In the genomic region with DNA sequence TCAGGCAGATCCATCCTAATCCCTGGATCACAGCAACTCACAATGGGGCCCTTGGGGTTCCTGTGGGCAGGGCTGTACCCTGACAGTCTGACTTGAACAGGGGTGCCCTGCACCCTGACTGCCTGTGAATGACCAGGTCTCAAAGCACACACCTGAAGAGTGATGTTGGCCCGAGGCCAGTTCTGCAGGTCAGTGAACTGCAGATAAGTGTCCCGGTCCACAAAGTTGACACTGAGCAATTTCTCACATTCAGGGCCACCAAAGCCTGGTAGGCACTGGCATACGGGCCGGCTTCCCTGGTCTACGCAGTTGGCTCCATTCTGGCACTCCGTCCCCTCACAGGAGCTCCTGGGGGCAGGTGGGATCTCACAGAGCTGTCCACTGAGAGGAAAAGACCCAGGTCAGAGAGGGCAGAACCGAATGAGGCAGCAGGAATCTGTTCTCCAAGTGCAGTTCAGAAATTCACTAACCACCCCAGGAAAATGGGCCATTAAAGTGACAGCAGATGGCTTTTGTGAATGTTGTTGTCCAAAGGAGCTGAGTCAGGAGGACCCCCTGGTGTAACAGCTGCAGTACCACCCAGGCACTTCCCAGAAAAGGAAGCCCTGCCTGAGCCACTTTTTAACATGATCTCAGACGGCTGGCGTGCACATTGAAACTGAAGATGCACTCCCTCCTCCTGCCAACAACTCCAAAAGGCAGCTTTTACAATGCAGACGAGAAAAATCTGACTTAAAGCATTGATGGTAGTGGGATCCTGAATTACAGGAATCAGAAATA, we compare ENCODE assay signal across 23 mouse cellular contexts. TPM values are rescaled to one million over a fixed set of nuclear protein-coding genes. Genes with fewer than 3 reads are reported as not detected.
DNase-seq lines count a peak whose midpoint lies in the region; ATAC-seq lines count a peak whose summit lies in the region.
"Had no signal": no experiment of that assay in that cellular context is flagged by ENCODE, and none has a peak within 500 bp of the region (broad histone marks: within the 10 kb centered on the region; RNA-seq: fewer than 3 reads in every experiment).

No protein-coding gene starts in this region.

- intact Hi-C loops in gastrocnemius, postnatal 14 days (cut with DNase I; ENCODE audit: low total_unique reads): no loop called here
- intact Hi-C loops in gastrocnemius, postnatal 36 days (cut with DNase I): no loop called here

- no peaks in the 10 kb centered on the region for H3K27me3 ChIP-seq in liver, embryonic 16.5 days (ENCODE audit: control insufficient read depth, insufficient read depth, low read depth, low read length)
- H3K27me3 ChIP-seq in liver, embryonic 12.5 days (replicated peaks): no peaks in the 10 kb centered on the region
- no peaks in the 10 kb centered on the region for H3K27me3 ChIP-seq in stomach, embryonic 16.5 days (ENCODE audit: control insufficient read depth, insufficient read depth, low read length)
- H3K27me3 ChIP-seq: embryonic facial prominence, embryonic 15.5 days; hindbrain, embryonic 13.5 days; neural tube, embryonic 15.5 days had no signal

- no peak overlapping the region for H3K9ac ChIP-seq in liver, embryonic 16.5 days (ENCODE audit: low read depth, low read length)
- H3K9ac ChIP-seq in liver, embryonic 12.5 days: no peak overlapping the region
- H3K9ac ChIP-seq in stomach, embryonic 16.5 days (ENCODE audit: low read length): no peak overlapping the region
- H3K9ac ChIP-seq: embryonic facial prominence, embryonic 15.5 days; heart, embryonic 12.5 days; hindbrain, embryonic 13.5 days; liver, embryonic 14.5 days; neural tube, embryonic 15.5 days had no signal

- peak; percentile 37; the same call in 1 of the 2 replicates for ATAC-seq in liver, embryonic 16.5 days (ENCODE audit: low read depth)
- ATAC-seq in liver, embryonic 12.5 days: no peak
- ATAC-seq in stomach, embryonic 16.5 days (ENCODE audit: insufficient read depth, low FRiP score): peak; percentile 44; the same call in 1 of the 2 replicates
- ATAC-seq: activated CD4-positive, CD25-positive, alpha-beta regulatory T cell, adult 4 months; inflammation-experienced regulatory T-cells, adult 6 months had no signal

- H3K4me1 ChIP-seq in liver, embryonic 16.5 days (ENCODE audit: control insufficient read depth, low read depth, low read length): no peaks in the 10 kb centered on the region
- H3K4me1 ChIP-seq in liver, embryonic 12.5 days: no peaks in the 10 kb centered on the region
- no peaks in the 10 kb centered on the region for H3K4me1 ChIP-seq in stomach, embryonic 16.5 days (ENCODE audit: control insufficient read depth, insufficient read depth, low read length)
- H3K4me1 ChIP-seq: embryonic facial prominence, embryonic 15.5 days; heart, embryonic 12.5 days; neural tube, embryonic 15.5 days had no signal

- H3K4me3 ChIP-seq in liver, embryonic 16.5 days (ENCODE audit: low read depth, low read length): no peak overlapping the region
- no peak overlapping the region for H3K4me3 ChIP-seq in liver, embryonic 12.5 days
- no peak overlapping the region for H3K4me3 ChIP-seq in stomach, embryonic 16.5 days (replicated peaks; ENCODE audit: low read length)
- H3K4me3 ChIP-seq: embryonic facial prominence, embryonic 15.5 days; heart, embryonic 12.5 days; hindbrain, embryonic 13.5 days; neural tube, embryonic 15.5 days had no signal

- H3K4me2 ChIP-seq in liver, embryonic 16.5 days (ENCODE audit: low read depth, low read length): no peak overlapping the region
- no peak overlapping the region for H3K4me2 ChIP-seq in liver, embryonic 12.5 days
- H3K4me2 ChIP-seq in stomach, embryonic 16.5 days (ENCODE audit: low read depth, low read length): no peak overlapping the region
- H3K4me2 ChIP-seq: embryonic facial prominence, embryonic 15.5 days; heart, embryonic 12.5 days; hindbrain, embryonic 13.5 days; neural tube, embryonic 15.5 days had no signal

- no peaks in the 10 kb centered on the region for H3K36me3 ChIP-seq in liver, embryonic 16.5 days (ENCODE audit: control insufficient read depth, insufficient read depth)
- no peaks in the 10 kb centered on the region for H3K36me3 ChIP-seq in liver, embryonic 12.5 days
- H3K36me3 ChIP-seq in stomach, embryonic 16.5 days (ENCODE audit: control insufficient read depth, insufficient read depth, low read length): no peaks in the 10 kb centered on the region
- H3K36me3 ChIP-seq: embryonic facial prominence, embryonic 15.5 days; heart, embryonic 12.5 days had no signal

- WGBS in liver, embryonic 16.5 days (ENCODE audit: insufficient replicate concordance): 65% methylated on average over 10 of the region's 10 CpGs
- 60% methylated on average over 10 of the region's 10 CpGs for WGBS in liver, embryonic 12.5 days (ENCODE audit: insufficient replicate concordance)
- WGBS in stomach, embryonic 16.5 days: 72% methylated on average over 10 of the region's 10 CpGs

- H3K9me3 ChIP-seq in liver, embryonic 16.5 days (replicated peaks; ENCODE audit: control insufficient read depth, low read length): no peaks in the 10 kb centered on the region
- H3K9me3 ChIP-seq in liver, embryonic 12.5 days (replicated peaks): 0 out of 2 replicates have a peak, but pooled peaks cover 3% of the 10 kb centered on the region
- no peaks in the 10 kb centered on the region for H3K9me3 ChIP-seq in stomach, embryonic 16.5 days (replicated peaks; ENCODE audit: control insufficient read depth, low read length)
- H3K9me3 ChIP-seq: embryonic facial prominence, embryonic 15.5 days; hindbrain, embryonic 13.5 days; neural tube, embryonic 15.5 days had no signal

- no peak overlapping the region for H3K27ac ChIP-seq in liver, embryonic 16.5 days (ENCODE audit: low read length)
- H3K27ac ChIP-seq in liver, embryonic 12.5 days: no peak overlapping the region
- H3K27ac ChIP-seq in stomach, embryonic 16.5 days (ENCODE audit: low read length): no peak overlapping the region
- H3K27ac ChIP-seq: embryonic facial prominence, embryonic 15.5 days; hindbrain, embryonic 13.5 days; liver, embryonic 14.5 days; neural tube, embryonic 15.5 days had no signal

- peak; percentile 35 for DNase-seq in gastrocnemius, postnatal 14 days
- no peak for DNase-seq in gastrocnemius, postnatal 36 days
- peak; percentile 21 for DNase-seq in ZHBTc4 (ENCODE audit: low read depth, low spot score)
- DNase-seq in natural killer cell, adult 2 months (ENCODE audit: low spot score in 2 of 2): no peak
- DNase-seq: adrenal gland, postnatal 10 days; cerebellum, adult 9-11 months; heart, postnatal 14 days; kidney, adult 9 months; kidney, postnatal 25 days; lung, postnatal 14 days; midbrain, embryonic 14.5 days; right cerebral cortex, postnatal 4 days; thymus, postnatal 36 days had no signal

RNA-seq across cellular contexts. Expression of a gene that starts 24.2 kb away (rescaled TPM):
- 1 to 10 TPM; 6.1 to 7.7 TPM for total RNA-seq in gastrocnemius, postnatal 14 days (2021)
- 1 to 10 TPM; 5.9 to 6.5 TPM for total RNA-seq in gastrocnemius, postnatal 36 days (2021)
- 1.1 and 1.2 TPM in 2 replicates for polyA plus RNA-seq in liver, embryonic 16.5 days (2015; fragmentation: Nextera tagmentation; extraction: Ambion mirVana)
- 2.2 and 2.8 TPM in 2 replicates for polyA plus RNA-seq in liver, embryonic 12.5 days (2016; fragmentation: Nextera tagmentation; extraction: Ambion mirVana)
- 1.8 and 1.9 TPM in 2 replicates for polyA plus RNA-seq in stomach, embryonic 16.5 days (2015; fragmentation: Nextera tagmentation; extraction: Ambion mirVana)

Comparison
In these comparisons a context has a peak if more than half of its experiments do, and no peak if none do; other contexts are left out.
1. DNase-seq: peak in gastrocnemius, postnatal 14 days (single experiment) and ZHBTc4 (single experiment); none in gastrocnemius, postnatal 36 days (0 of 2) and natural killer cell, adult 2 months (0 of 2).